Mouse (Mus musculus): ENCODE measurements around the gene Drc3. TPM values are rescaled to one million over a fixed set of nuclear protein-coding genes. Genes with fewer than 3 reads are reported as not detected.

Drc3 gene
- polyA plus RNA-seq, 1 experiment from 2014 or later = 1.3 TPM

DNA sequence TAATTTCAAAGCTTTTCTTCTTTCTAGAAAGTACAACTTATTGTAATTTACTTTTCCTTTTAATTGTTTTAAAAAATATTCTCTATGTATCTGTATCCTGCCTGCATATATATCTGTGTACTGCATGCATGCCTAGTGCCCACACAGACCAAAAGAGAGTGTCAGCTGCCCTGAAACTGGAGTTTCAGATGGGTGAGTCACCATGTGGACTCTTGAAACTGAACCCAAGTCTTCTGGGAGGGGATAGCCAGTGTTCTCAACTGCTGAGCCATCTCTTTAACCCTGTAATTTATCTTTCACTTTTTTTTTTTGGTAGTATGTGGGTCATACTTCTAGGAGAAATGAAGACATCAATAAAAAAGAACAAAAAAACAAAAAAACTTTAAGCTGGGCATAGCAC is 29.4 kb upstream of the Drc3 start:
- Histone ChIP-seq H3K4me2 (replicated peaks; ENCODE audit: low read depth, low read length) (no peak overlapping the region), H3K36me3 (ENCODE audit: control insufficient read depth, insufficient read depth, low read length) (no peaks in the 10 kb centered on the region)
- ATAC-seq (ENCODE audit: low FRiP score, low TSS enrichment) = no peak

DNA sequence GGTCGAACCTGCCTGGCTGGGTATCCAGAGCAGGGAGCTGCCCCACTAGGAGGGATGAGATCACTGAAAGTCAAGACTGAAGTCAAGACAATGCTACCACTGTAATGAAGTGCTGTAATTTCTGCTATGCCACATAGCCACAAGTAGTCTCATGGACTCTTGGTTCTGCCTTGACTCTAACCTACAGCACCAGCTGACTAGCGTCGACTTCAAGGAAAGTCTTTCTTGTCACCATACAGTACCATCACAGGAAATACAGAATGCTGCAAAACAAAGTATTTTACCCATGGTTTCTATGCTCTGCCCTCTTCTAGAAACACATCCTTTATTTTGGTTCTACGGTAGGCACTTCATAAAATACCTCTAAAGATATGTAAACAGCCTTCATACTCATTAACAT is 22.6 kb upstream of the Drc3 start:
- Histone ChIP-seq H3K36me3 (ENCODE audit: control insufficient read depth, insufficient read depth, low read length) (no peaks in the 10 kb centered on the region), H3K27ac (ENCODE audit: low read depth, low read length) (no peak overlapping the region), H3K9ac (ENCODE audit: low read depth, low read length) (no peak overlapping the region), H3K27me3 (ENCODE audit: control insufficient read depth, insufficient read depth, low read length) (no peaks in the 10 kb centered on the region), H3K4me1 (ENCODE audit: control insufficient read depth, insufficient read depth, low read length) (0 out of 2 replicates have a peak, but pooled peaks cover 2% of the 10 kb centered on the region), H3K4me3 (ENCODE audit: low read length) (no peak overlapping the region), H3K9me3 (ENCODE audit: control insufficient read depth, low read length) (no peaks in the 10 kb centered on the region), H3K4me2 (replicated peaks; ENCODE audit: low read depth, low read length) (no peak overlapping the region)
- WGBS = 87% methylated on average over 4 of the region's 4 CpGs
- no peak for ATAC-seq (ENCODE audit: low FRiP score, low TSS enrichment)

More for the DNA sequence above, 29.4 kb upstream of the Drc3 start:
- Histone ChIP-seq H3K9ac (ENCODE audit: low read depth, low read length) (no peak overlapping the region), H3K27ac (ENCODE audit: low read depth, low read length) (no peak overlapping the region), H3K9me3 (ENCODE audit: control insufficient read depth, low read length) (no peaks in the 10 kb centered on the region), H3K27me3 (ENCODE audit: control insufficient read depth, insufficient read depth, low read length) (no peaks in the 10 kb centered on the region), H3K4me3 (ENCODE audit: low read length) (no peak overlapping the region), H3K4me1 (ENCODE audit: control insufficient read depth, insufficient read depth, low read length) (peaks cover 15% of the 10 kb centered on the region)

DNA sequence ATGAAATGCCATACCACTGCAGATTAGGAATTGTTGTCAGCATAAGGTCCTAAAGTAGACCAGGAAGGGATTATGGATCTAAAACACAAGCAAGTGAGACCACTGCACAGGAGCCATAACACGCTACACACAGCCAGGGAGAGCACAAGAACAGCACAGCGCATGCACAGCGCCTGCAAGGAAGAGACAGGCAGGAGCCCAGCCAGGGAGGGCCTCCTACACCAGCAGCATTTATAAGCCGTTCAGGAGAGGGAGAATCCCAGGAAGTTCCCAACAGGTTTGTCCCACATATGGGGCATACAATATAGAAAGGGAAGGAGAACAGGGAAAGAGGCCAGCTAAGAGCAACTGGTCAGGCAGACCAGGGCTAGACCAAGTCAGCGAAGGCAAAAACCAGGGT is 19.7 kb upstream of the Drc3 start:
- H3K9ac ChIP-seq (ENCODE audit: low read depth, low read length) = no peak overlapping the region
- H3K36me3 ChIP-seq (ENCODE audit: control insufficient read depth, insufficient read depth, low read length) = no peaks in the 10 kb centered on the region
- no peaks in the 10 kb centered on the region for H3K9me3 ChIP-seq (ENCODE audit: control insufficient read depth, low read length)
- H3K27me3 ChIP-seq (ENCODE audit: control insufficient read depth, insufficient read depth, low read length) = no peaks in the 10 kb centered on the region
- 83% methylated on average over 5 of the region's 5 CpGs for WGBS
- H3K4me1 ChIP-seq (ENCODE audit: control insufficient read depth, insufficient read depth, low read length) = peaks cover 2% of the 10 kb centered on the region; the same call in 1 of the 2 replicates
- no peak overlapping the region for H3K4me2 ChIP-seq (replicated peaks; ENCODE audit: low read depth, low read length)
- no peak for ATAC-seq (ENCODE audit: low FRiP score, low TSS enrichment)
- no peak overlapping the region for H3K4me3 ChIP-seq (ENCODE audit: low read length)
- H3K27ac ChIP-seq (ENCODE audit: low read depth, low read length) = no peak overlapping the region

DNA sequence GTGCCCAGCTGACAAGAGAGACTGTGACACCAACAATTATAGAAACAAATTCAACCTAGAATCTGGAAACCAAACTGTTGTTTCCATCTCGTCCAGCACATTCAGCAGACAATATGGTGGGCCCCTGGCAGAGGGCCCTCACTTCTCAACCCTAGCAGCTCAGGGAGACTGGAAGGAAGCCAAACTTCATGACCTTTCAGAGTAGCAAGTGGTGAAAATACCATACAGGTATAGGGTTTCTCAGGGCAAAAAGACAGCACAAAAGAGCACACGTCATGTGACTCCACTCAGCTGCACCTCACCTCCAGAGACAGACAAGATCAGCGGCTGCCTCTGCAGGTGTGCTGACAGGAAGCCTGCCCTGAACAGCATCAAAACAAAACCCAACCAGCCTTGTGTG is 19.0 kb upstream of the Drc3 start:
- WGBS = 70% methylated on average over 3 of the region's 3 CpGs
- Histone ChIP-seq H3K9me3 (ENCODE audit: control insufficient read depth, low read length) (no peaks in the 10 kb centered on the region), H3K27me3 (ENCODE audit: control insufficient read depth, insufficient read depth, low read length) (no peaks in the 10 kb centered on the region), H3K36me3 (ENCODE audit: control insufficient read depth, insufficient read depth, low read length) (no peaks in the 10 kb centered on the region), H3K4me3 (ENCODE audit: low read length) (no peak overlapping the region), H3K4me2 (replicated peaks; ENCODE audit: low read depth, low read length) (no peak overlapping the region), H3K9ac (ENCODE audit: low read depth, low read length) (no peak overlapping the region), H3K4me1 (ENCODE audit: control insufficient read depth, insufficient read depth, low read length) (peaks cover 2% of the 10 kb centered on the region; the same call in 1 of the 2 replicates), H3K27ac (ENCODE audit: low read depth, low read length) (no peak overlapping the region)
- no peak for ATAC-seq (ENCODE audit: low FRiP score, low TSS enrichment)

DNA sequence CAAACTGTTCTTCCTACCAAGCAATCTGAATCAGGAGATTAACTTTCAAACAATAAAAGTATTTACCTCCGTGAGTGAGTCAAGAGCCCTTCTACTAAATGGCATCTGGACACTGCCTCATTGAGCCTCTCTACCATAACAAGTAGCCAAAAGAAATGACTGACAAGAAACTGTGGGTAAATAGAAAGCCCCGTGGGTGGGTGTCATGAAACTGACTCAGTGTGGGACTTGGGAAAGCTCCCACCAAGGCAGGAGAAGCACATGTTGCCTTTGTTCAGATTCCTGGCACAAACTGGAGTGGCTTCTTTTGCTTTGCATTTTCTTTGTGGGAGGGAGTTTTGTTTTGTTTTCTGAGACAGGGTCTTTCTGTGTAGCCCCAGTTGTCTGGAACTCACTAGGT is 17.4 kb upstream of the Drc3 start:
- Histone ChIP-seq H3K4me1 (ENCODE audit: control insufficient read depth, insufficient read depth, low read length) (peaks cover 2% of the 10 kb centered on the region; the same call in 1 of the 2 replicates), H3K4me2 (replicated peaks; ENCODE audit: low read depth, low read length) (no peak overlapping the region), H3K9me3 (ENCODE audit: control insufficient read depth, low read length) (no peaks in the 10 kb centered on the region), H3K27ac (ENCODE audit: low read depth, low read length) (no peak overlapping the region), H3K4me3 (ENCODE audit: low read length) (no peak overlapping the region), H3K27me3 (ENCODE audit: control insufficient read depth, insufficient read depth, low read length) (no peaks in the 10 kb centered on the region), H3K36me3 (ENCODE audit: control insufficient read depth, insufficient read depth, low read length) (no peaks in the 10 kb centered on the region), H3K9ac (ENCODE audit: low read depth, low read length) (no peak overlapping the region)
- 85% methylated on average over 2 of the region's 2 CpGs for WGBS
- ATAC-seq (ENCODE audit: low FRiP score, low TSS enrichment) = no peak

DNA sequence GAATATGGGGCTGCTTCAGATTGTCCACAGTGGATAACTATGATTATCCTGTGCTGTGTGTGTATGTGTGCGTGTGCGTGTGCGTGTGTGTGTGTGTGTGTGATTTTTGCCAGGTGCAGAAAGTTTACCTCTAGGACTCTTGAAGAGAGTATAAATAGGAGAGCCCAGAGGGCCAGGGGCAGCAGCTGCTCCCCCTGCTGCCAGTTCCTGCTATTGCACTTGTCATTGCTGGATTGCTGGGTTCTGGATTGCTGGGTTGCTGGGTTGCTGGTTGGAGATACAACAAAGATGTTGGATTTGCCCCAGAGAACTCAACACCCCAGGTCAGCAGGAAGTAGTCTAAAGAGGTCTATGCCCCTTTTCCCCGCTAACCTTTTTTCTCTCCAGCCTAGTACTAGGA is 14.8 kb upstream of the Drc3 start:
- no peak for ATAC-seq (ENCODE audit: low FRiP score, low TSS enrichment)
- 79% methylated on average over 4 of the region's 4 CpGs for WGBS
- no peaks in the 10 kb centered on the region for H3K9me3 ChIP-seq (ENCODE audit: control insufficient read depth, low read length)
- H3K27me3 ChIP-seq (ENCODE audit: control insufficient read depth, insufficient read depth, low read length) = no peaks in the 10 kb centered on the region
- no peak overlapping the region for H3K4me3 ChIP-seq (ENCODE audit: low read length)
- H3K9ac ChIP-seq (ENCODE audit: low read depth, low read length) = no peak overlapping the region
- peaks cover 2% of the 10 kb centered on the region; the same call in 1 of the 2 replicates for H3K4me1 ChIP-seq (ENCODE audit: control insufficient read depth, insufficient read depth, low read length)
- no peak overlapping the region for H3K4me2 ChIP-seq (replicated peaks; ENCODE audit: low read depth, low read length)
- H3K36me3 ChIP-seq (ENCODE audit: control insufficient read depth, insufficient read depth, low read length) = no peaks in the 10 kb centered on the region
- H3K27ac ChIP-seq (ENCODE audit: low read depth, low read length) = no peak overlapping the region

DNA sequence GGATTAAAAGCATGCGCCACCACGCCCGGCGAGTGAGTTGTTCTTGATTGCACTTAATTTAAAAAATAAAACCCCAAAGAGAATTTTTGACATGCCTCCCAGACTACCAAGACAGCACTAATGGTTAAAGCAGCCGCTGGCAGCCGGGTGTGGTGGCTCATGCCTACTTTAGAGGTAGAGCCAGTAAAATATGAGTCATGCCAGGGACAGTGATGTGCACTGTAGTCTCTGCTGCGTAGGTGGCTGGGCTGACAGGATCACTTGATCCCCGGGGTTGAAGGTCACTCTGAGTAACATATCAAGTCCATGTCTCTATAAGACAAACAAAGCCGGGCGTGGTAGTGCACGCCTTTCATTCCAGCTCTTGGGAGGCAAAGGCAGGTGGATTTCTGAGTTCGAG is 13.8 kb upstream of the Drc3 start:
- 86% methylated on average over 12 of the region's 12 CpGs for WGBS
- no peak overlapping the region for H3K9ac ChIP-seq (ENCODE audit: low read depth, low read length)
- no peaks in the 10 kb centered on the region for H3K9me3 ChIP-seq (ENCODE audit: control insufficient read depth, low read length)
- no peak overlapping the region for H3K4me2 ChIP-seq (replicated peaks; ENCODE audit: low read depth, low read length)
- H3K27me3 ChIP-seq (ENCODE audit: control insufficient read depth, insufficient read depth, low read length) = no peaks in the 10 kb centered on the region
- no peaks in the 10 kb centered on the region; the same call in 1 of the 2 replicates for H3K4me1 ChIP-seq (ENCODE audit: control insufficient read depth, insufficient read depth, low read length)
- H3K4me3 ChIP-seq (ENCODE audit: low read length) = no peak overlapping the region
- ATAC-seq (ENCODE audit: low FRiP score, low TSS enrichment) = no peak
- no peaks in the 10 kb centered on the region for H3K36me3 ChIP-seq (ENCODE audit: control insufficient read depth, insufficient read depth, low read length)
- H3K27ac ChIP-seq (ENCODE audit: low read depth, low read length) = no peak overlapping the region

DNA sequence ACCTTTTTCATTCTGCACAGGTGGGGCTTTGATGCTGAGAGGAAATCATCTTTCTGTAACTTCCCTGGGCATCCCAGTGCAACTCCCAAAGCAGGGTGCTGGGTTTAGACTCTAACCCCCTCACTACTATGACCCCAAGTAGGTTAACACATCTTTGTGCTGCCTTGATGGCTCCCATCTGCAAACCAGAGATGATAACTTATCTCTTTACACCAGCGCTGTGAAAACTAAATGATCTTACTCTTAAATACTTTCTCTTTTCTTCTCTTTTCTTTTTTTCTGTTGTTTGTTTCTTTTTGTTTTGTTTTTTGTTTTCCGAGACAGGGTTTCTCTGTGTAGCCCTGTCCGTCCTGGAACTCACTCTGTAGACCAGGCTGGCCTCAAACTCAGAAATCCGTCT is 7.3 kb upstream of the Drc3 start:
- no peak overlapping the region for H3K9ac ChIP-seq (ENCODE audit: low read depth, low read length)
- no peak overlapping the region for H3K4me3 ChIP-seq (ENCODE audit: low read length)
- no peaks in the 10 kb centered on the region for H3K9me3 ChIP-seq (ENCODE audit: control insufficient read depth, low read length)
- no peaks in the 10 kb centered on the region for H3K27me3 ChIP-seq (ENCODE audit: control insufficient read depth, insufficient read depth, low read length)
- no peak overlapping the region for H3K4me2 ChIP-seq (replicated peaks; ENCODE audit: low read depth, low read length)
- 83% methylated on average over 4 of the region's 4 CpGs for WGBS
- H3K27ac ChIP-seq (ENCODE audit: low read depth, low read length) = no peak overlapping the region
- ATAC-seq (ENCODE audit: low FRiP score, low TSS enrichment) = no peak
- H3K36me3 ChIP-seq (ENCODE audit: control insufficient read depth, insufficient read depth, low read length) = no peaks in the 10 kb centered on the region
- H3K4me1 ChIP-seq (ENCODE audit: control insufficient read depth, insufficient read depth, low read length) = no peaks in the 10 kb centered on the region

DNA sequence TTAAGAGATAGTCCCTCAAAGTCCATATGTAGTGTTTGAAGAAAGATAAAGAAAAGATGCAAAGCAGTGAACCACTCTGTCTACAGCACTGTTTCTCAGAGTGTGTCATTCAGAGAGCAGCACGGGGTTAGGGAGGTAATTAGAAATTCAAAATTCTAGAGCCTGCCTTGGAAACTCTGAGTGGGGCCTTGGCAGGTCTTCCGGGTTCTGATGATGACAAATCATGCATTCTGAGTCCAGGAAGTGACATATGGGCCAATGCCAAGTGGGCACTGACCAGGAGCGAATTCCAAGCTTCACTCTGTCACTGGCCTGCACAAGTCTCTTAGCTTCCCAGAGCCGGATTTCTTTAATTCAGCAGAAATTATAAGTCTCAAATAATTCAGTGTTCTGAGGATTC is 6.6 kb upstream of the Drc3 start:
- 72% methylated on average over 4 of the region's 4 CpGs for WGBS

More for the DNA sequence above, 6.6 kb upstream of the Drc3 start:
- no peak for ATAC-seq (ENCODE audit: low FRiP score, low TSS enrichment)
- no peaks in the 10 kb centered on the region for H3K27me3 ChIP-seq (ENCODE audit: control insufficient read depth, insufficient read depth, low read length)
- no peak overlapping the region for H3K4me2 ChIP-seq (replicated peaks; ENCODE audit: low read depth, low read length)
- no peak overlapping the region for H3K9ac ChIP-seq (ENCODE audit: low read depth, low read length)
- H3K9me3 ChIP-seq (ENCODE audit: control insufficient read depth, low read length) = no peaks in the 10 kb centered on the region
- no peaks in the 10 kb centered on the region for H3K36me3 ChIP-seq (ENCODE audit: control insufficient read depth, insufficient read depth, low read length)
- no peak overlapping the region for H3K4me3 ChIP-seq (ENCODE audit: low read length)
- H3K4me1 ChIP-seq (ENCODE audit: control insufficient read depth, insufficient read depth, low read length) = 0 out of 2 replicates have a peak, but pooled peaks cover 2% of the 10 kb centered on the region
- H3K27ac ChIP-seq (ENCODE audit: low read depth, low read length) = no peak overlapping the region

All from kidney, embryonic 14.5 days (tissue).